Mouse (Mus musculus): ENCODE results near the gene Brms1l.

GRCm38 (mm10) chr12:55860631-55861030 lies 24.5 kb downstream of the Brms1l start:
- TF ChIP-seq EP300 (optimal IDR thresholded peaks at IDR 0.05) (no peak), CTCF (IDR thresholded peaks at IDR 0.05; ENCODE audit: low read depth) (no peak)
